Mouse (Mus musculus): ENCODE data around the gene Gm595.

Gm595 gene

DNA sequence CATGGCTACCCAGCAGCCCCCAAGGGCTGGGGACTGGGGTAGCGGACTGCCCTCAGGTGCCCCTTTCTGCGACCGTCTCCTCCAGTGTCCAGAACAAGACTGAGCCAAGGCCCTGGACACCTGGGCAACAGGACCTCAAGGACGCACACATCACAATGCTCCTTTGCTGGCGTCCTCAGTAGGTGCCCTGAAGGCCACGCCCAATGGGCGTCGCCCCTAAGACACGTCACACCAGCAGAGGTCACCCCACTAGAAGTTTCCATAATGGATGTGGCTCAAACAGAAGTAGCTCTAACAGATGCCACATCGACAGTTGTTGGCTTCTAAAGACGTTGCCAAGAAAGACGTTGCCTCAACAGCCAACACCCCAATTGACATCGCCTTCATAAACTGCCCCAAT is at the start of gene Gm595:
Gene Gm595, minus strand, starts transcription at position 101 of the 400 bp plus-strand sequence.
- DNase-seq (ENCODE audit: extremely low spot score, low spot score), result no peak

DNA sequence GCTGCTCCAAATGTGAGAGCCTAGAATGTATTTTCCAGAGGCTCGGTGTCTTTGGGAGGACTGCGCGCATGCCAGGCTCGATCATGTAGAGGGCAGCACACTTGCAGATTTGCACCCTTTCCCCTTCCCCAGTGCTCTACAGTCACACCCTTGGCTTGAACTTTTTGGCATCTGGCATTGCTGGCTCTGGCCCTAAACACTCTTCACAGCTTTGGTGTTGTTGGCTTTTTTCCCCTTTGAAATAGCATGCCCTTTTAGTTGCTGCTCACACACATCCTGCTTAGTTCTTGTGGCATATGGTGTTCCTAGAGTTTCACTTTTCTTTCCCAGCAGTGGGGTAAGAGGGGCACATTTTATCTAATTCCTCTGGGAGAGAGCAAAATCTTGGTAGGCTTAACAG is 30.9 kb upstream of the Gm595 start:
- no peak for DNase-seq (ENCODE audit: extremely low spot score, low spot score)

DNA sequence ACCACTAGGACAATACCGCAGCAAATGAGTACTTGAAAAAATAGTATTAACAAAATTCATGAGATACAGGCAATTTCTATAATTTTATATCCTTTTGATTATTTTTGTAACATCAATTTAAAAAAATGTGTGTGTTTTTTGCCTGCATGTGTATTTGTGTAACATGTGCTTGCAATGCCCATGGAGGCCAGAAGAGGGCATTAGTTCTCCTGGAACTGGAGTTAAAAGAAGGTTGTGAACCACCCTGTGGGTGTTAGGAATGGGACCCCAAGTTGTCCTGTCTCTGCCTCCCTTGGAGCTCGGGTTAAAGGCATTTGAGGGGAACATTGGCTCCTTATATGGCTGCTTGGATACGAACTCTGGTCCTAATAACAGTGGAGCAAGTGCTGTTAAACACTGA is 26.2 kb upstream of the Gm595 start:
- DNase-seq (ENCODE audit: extremely low spot score, low spot score), result no peak

DNA sequence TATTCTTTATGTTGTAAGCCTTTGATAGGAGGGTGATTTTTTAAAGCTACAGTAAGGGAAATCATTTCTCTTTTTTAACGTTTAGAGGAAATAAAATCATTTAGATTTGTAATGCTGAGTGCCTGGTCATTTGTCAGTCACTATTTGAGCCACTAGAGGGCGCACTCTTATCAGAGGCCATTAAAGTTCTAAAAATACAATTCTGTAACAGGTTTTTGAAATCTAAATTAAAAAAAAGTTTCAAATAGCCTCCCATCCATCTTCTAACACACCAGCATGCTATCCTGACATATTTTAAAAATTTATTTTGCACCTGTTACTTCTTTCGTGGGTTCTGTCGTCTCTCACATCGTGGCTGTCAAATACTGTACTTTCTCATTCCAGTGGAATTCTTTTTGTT is 22.0 kb upstream of the Gm595 start:
- DNase-seq (ENCODE audit: extremely low spot score, low spot score), result no peak

DNA sequence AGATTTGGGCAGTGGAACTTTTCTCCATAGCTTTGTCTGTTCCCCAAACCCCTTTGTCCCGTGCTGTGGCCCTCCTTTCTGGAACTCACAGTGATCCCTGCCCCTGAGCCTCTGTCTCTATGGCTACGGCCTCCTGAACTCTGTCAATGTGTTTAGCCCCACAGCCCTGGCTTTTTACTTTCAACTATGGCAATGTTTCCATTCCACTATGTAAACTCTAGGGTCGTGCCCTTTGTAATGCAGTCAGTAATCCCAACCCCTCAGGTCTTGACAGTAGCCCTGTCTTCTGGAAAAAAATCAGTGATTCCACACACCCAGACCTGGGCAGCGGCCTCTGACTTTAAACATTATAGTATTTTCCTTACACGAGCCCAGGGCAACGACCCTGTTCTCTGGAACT is 19.3 kb upstream of the Gm595 start:
- no peak for DNase-seq (ENCODE audit: extremely low spot score, low spot score)

DNA sequence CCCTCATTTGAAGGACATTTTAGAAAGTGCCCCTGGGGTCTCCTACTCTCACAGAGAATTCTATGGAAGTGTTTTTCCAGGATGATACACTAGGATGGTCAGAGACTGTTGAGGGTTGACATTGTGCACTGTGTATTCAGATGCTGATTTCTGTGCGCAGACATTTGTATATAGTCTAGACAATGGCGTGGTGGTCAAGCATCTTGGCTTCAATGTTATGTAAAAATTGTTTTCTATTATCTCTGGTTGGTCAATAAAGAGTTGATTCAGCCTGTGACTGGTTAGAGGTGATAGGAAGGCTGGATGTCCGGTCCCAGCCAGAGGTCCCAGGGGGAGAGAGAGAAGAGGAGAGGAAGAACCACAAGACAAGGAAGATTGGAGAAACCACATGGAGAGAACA is 16.4 kb upstream of the Gm595 start:
- no peak for DNase-seq (ENCODE audit: extremely low spot score, low spot score)

DNA sequence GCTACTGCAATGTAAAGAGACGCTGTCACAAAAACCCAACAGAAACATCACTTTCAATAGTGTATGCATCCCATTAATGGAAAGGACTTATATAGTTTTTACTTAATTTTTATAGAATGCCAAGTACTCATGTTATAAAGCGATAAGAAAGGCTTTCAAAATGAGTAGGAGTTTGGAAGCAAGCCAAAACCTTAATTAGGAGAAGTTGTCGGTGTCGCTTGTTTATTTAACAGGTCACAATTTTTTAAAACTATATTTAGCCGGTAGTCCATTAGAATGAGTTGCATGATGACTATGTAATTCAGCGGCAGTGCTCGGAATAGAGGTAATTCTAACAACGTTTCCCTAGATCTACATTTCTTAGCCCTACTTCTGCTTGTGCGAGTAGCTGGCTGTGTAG is 12.7 kb upstream of the Gm595 start:
- no peak for DNase-seq (ENCODE audit: extremely low spot score, low spot score)

DNA sequence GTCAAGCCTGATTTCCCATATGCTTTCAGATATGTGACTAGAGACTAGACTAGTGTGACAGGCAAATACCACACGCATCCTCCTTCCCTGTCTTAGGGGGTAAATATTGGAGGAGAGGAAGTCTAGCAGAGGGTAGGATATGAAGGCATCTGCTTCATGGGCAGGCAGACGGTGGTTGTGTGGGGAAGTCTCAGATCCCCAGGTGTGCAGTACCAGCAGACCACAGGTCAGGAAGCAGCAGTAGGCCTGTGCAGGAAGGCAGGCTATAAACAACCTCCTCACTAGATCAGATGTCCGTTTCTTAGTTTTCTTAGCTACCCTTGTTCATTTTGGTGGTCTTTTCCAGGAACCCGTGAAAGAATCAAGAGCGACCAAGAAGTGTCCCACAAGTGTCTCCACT is 7.1 kb upstream of the Gm595 start:
- DNase-seq (ENCODE audit: extremely low spot score, low spot score), result no peak

Data from neural tube, embryonic 10.5 days (tissue).